Mouse (Mus musculus): ENCODE measurements around the gene Ubtd1. TPM values are rescaled to one million over a fixed set of nuclear protein-coding genes. Genes with fewer than 3 reads are reported as not detected.

Gene Ubtd1
- polyA plus RNA-seq, 1 experiment from 2014 or later = 25.8 TPM

DNA sequence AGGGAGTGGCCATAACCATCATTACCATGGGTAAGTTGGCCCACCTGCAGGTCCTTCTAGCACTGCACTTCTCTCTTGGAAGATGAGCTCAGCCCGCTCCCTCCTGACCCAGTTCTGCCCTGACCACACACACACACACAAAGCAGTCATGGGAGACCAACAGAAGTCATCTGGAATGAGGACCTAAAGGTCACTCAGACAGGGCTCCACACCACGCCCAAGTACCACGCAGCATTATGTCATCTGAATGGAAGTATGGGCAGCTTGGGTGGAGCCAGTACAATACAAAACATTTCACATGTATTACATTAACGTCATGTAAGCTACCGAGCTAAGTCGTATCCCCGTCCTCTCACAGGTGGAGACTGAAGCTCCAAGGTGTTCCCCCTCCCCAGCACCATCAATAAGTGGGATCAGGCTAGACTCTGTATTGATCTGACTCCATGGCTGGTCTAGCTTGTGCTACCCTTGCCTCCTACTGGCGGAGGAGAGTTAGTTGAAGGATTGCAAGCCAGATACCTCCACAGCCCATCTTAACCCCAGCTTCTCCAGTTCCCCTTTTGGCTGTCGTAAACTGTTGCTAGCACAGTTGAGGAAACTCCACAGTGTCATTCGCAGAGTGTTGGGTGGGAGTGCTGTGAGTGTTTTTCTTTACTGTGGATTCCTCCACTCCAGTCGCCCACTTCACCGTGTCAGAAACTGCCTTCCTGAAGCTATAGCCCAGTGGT is 19.9 kb downstream of the Ubtd1 start:
- 55% methylated on average over 12 of the region's 12 CpGs for WGBS (ENCODE audit: missing documents)
- Histone ChIP-seq H3K27ac (peak overlapping the region; percentile 94), H3K36me3 (ENCODE audit: inconsistent target) (no peaks in the 10 kb centered on the region), H3K79me2 (ENCODE audit: inconsistent target) (peaks cover 84% of the 10 kb centered on the region), H3K4me3 (ENCODE audit: inconsistent target) (no peak overlapping the region)

DNA sequence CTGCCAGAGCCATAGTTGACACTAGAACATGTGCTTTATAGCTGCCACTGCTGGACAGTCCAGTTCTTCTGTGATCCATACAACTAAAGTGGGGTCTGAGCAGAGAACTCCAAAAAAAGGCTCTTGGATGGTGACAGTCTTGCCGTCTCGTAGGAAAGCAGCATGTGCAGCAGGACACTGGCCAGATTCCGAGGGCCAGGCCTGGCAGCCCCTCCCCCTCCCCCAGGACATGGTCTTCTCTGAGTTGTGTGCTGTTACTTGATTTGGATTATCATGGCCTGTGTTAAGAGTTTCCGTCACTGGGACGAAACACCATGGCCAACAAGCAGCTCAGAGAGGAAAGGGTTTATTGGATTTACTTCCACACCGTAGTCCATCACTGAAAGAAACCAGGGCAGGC is 22.7 kb downstream of the Ubtd1 start:
- no peaks in the 10 kb centered on the region for H3K36me3 ChIP-seq (ENCODE audit: inconsistent target)
- no peak overlapping the region for H3K4me3 ChIP-seq (ENCODE audit: inconsistent target)
- H3K27ac ChIP-seq = peak overlapping the region; percentile 88
- peaks cover 84% of the 10 kb centered on the region for H3K79me2 ChIP-seq (ENCODE audit: inconsistent target)
- WGBS (ENCODE audit: missing documents) = 73% methylated on average over 6 of the region's 6 CpGs

DNA sequence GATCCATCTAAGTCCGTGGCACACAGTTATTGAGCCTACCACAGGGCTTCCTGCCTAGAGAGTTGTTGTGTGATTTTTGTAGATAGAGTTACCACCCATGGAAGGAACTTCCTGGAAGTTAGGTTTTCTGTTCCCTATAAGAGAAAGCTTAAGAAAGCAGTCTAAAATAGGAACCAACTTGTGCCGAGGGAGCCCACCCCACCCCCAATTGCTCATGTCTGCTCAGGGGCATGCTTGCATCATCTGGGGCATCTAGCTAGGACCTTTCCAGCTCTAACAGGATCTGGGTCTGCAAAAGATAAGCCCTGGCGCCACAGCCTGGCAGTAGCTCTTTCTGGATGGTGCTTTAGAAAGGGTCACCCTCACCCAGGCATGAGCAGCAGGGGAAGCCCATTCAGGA is 24.1 kb downstream of the Ubtd1 start:
- Histone ChIP-seq H3K4me3 (ENCODE audit: inconsistent target) (no peak overlapping the region), H3K79me2 (ENCODE audit: inconsistent target) (peaks cover 96% of the 10 kb centered on the region), H3K27ac (peak overlapping the region; percentile 88), H3K36me3 (ENCODE audit: inconsistent target) (no peaks in the 10 kb centered on the region)
- 2% methylated on average over 3 of the region's 3 CpGs for WGBS (ENCODE audit: missing documents)

DNA sequence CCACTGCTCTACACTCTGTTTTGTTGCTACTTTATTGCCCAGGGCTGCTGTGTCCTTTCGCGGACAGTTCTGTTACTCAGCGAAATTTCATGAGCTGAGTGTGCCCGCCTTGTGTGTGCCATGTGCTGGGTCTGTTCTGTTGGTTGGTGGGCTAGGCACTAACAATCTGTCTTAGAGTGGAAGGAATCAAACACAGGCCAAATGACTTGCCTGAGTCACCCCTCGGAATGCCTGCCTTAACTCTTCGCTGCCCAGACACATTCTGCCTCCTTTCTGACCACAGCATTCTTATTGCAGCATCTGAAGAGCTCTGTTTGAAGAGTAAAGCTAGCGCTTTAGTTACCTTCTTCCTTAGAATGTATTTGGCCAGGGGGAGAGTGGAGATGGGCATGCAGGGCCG is 25.0 kb downstream of the Ubtd1 start:
- peaks cover 96% of the 10 kb centered on the region for H3K79me2 ChIP-seq (ENCODE audit: inconsistent target)
- H3K27ac ChIP-seq = peak overlapping the region; percentile 88
- no peak overlapping the region for H3K4me3 ChIP-seq (ENCODE audit: inconsistent target)
- WGBS (ENCODE audit: missing documents) = 88% methylated on average over 7 of the region's 8 CpGs
- no peaks in the 10 kb centered on the region for H3K36me3 ChIP-seq (ENCODE audit: inconsistent target)

DNA sequence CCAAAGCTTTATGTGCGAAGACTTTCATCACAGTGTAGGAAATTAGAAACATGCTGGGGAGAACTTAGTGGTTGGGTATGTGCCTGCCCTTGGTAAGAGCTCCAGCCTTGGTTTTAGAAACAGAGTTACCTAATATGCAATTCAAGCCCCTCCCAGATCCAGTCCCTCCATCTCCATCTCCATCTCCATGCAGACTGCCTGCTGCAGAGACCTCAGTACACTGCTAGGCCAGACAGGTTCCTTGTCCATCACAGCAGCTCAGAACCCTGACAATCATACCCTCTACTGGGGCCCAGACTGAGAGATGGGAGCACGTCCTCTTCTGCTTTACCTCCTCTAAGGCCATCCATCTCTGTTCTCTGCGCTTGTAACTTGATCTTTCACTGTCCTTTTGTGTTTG is 27.0 kb downstream of the Ubtd1 start:
- Histone ChIP-seq H3K79me2 (ENCODE audit: inconsistent target) (peaks cover 96% of the 10 kb centered on the region), H3K36me3 (ENCODE audit: inconsistent target) (no peaks in the 10 kb centered on the region), H3K27ac (no peak overlapping the region), H3K4me3 (ENCODE audit: inconsistent target) (no peak overlapping the region)
- WGBS (ENCODE audit: missing documents) = 91% methylated on average over 3 of the region's 3 CpGs

DNA sequence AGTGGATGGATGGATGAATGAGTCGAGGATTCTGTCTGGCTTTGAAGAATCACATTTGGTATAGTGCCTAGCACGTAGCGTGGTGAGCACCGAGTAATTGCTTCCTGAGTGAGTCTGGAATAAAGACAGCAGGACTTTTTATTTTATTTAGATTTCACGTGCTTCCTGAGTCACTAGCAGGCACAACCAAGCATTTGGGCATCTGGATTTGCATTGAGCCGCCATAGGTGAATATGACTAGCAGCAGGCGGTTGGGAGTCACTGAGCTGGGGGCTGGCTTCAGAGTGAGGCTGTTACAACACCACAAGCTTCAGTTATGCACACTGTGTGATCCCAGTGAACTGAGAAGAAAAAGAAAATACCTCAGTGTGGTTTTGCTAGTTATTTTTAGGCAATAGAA is 27.5 kb downstream of the Ubtd1 start:
- H3K79me2 ChIP-seq (ENCODE audit: inconsistent target) = peaks cover 96% of the 10 kb centered on the region
- WGBS (ENCODE audit: missing documents) = 75% methylated on average over 7 of the region's 7 CpGs
- H3K27ac ChIP-seq = no peak overlapping the region
- H3K4me3 ChIP-seq (ENCODE audit: inconsistent target) = no peak overlapping the region
- H3K36me3 ChIP-seq (ENCODE audit: inconsistent target) = no peaks in the 10 kb centered on the region

DNA sequence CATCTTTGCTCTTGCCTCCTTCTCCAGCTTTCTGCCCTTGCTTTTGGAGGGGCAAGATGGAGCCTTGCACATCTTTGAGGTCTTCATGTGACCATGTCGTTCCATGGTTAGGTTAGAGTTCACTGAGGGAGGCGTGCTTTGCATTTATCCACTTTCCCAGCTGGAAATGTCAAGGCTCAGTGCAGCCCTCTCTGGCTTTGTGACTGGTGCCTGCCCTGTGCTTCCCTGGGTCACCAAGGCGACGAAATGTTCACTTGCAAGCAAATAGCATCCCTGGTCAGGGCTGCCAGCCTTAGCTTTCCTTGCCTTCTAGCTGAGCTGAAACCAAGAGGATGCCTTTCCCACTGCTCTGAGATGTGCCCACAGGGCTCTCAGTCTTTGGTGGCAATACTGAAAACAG is 28.9 kb downstream of the Ubtd1 start:
- 95% methylated on average over 4 of the region's 4 CpGs for WGBS (ENCODE audit: missing documents)

DNA sequence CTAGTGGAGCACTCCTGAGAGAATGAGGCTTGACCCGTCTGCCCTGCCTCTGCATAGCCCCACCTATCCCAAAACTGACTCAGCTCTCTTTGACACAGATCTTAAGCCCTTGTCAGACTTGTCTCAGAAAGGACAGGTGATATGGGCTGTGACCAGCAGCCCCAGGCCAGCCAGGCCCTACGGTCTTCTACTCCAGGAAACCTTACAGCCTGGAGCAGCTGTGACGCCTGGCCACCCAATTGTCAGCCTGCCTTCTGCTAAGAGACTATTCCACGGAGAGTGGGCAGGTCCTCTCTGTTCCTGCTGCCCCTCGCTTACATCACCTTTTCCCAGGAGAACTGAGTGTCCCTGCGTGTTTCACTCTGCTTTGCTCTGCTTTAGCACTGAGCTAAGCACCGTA is 29.6 kb downstream of the Ubtd1 start:
- Histone ChIP-seq H3K79me2 (ENCODE audit: inconsistent target) (peaks cover 100% of the 10 kb centered on the region), H3K27ac (no peak overlapping the region), H3K4me3 (ENCODE audit: inconsistent target) (no peak overlapping the region), H3K36me3 (ENCODE audit: inconsistent target) (no peaks in the 10 kb centered on the region)
- 97% methylated on average over 7 of the region's 7 CpGs for WGBS (ENCODE audit: missing documents)

More for the DNA sequence above, 28.9 kb downstream of the Ubtd1 start:
- H3K36me3 ChIP-seq (ENCODE audit: inconsistent target) = no peaks in the 10 kb centered on the region
- peaks cover 97% of the 10 kb centered on the region for H3K79me2 ChIP-seq (ENCODE audit: inconsistent target)
- no peak overlapping the region for H3K27ac ChIP-seq
- no peak overlapping the region for H3K4me3 ChIP-seq (ENCODE audit: inconsistent target)

GRCm38 (mm10) chr19:42014231-42014825 is 32.8 kb downstream of the Ubtd1 start:
- Histone ChIP-seq H3K36me3 (ENCODE audit: inconsistent target) (no peaks in the 10 kb centered on the region), H3K27ac (no peak overlapping the region), H3K4me3 (ENCODE audit: inconsistent target) (no peak overlapping the region), H3K79me2 (ENCODE audit: inconsistent target) (peaks cover 94% of the 10 kb centered on the region)
- WGBS (ENCODE audit: missing documents) = 95% methylated on average over 3 of the region's 3 CpGs

DNA sequence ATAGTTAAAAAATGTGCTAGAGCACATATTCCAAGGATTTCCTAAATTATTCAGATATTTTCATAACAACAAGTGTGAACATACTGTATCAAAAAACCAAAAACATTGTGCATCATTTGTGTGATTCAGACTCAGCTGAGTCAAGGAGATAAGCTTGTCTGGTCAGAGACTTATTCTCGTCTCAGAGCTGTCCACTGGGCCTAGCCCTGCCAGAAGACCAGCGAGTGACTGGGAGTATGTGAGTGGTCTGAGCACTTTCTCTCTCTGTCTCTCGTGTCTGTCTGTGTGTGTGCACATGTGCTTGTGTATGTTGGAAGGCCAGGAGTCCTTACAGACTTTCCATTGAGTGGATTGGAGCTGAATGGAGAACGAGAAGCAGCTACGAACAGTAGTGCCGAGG is 33.4 kb downstream of the Ubtd1 start:
- WGBS (ENCODE audit: missing documents) = 96% methylated on average over 6 of the region's 6 CpGs
- Histone ChIP-seq H3K27ac (no peak overlapping the region), H3K36me3 (ENCODE audit: inconsistent target) (no peaks in the 10 kb centered on the region), H3K79me2 (ENCODE audit: inconsistent target) (peaks cover 94% of the 10 kb centered on the region), H3K4me3 (ENCODE audit: inconsistent target) (no peak overlapping the region)

DNA sequence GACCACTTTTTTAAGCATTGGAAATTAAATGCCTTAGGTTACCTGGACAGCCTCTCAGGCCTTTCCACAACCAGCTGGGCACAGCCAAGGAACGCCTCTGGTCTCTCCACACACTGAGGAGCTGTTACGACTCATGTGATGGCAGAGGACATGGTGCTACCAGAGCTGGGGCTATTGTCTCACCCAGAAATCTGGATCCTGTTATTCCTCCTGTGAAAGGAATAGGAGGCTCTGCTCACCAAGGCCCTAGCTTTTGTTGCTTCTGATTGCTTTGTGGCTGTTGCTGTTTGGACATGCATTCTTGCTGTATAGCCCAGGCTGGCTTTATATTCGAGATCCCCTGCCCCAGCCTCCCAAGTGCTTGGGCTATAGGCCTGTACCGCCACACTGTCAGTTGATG is 34.7 kb downstream of the Ubtd1 start:
- 83% methylated on average over 4 of the region's 4 CpGs for WGBS (ENCODE audit: missing documents)
- Histone ChIP-seq H3K4me3 (ENCODE audit: inconsistent target) (no peak overlapping the region), H3K36me3 (ENCODE audit: inconsistent target) (no peaks in the 10 kb centered on the region), H3K27ac (peak overlapping the region; percentile 95), H3K79me2 (ENCODE audit: inconsistent target) (peaks cover 94% of the 10 kb centered on the region)

DNA sequence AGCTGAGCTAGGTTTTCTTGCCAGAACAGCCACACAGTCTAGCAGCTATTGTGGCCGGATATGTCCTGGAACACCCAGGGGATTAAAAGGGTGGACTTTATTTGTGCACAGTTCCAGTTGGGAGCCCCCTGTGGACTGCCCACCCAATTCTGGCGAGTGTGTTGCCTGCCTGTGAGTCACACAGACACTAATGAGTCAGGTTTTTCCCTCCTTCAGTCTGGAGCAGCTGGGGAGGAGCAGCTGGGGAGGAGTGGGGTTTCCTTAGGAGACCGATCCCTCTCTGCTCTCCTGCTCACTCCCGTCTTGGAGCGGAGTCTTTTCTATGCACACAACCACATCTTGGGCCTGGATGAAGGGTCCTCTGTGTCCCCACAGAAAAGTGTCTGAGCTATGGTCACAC is 35.3 kb downstream of the Ubtd1 start:
- Histone ChIP-seq H3K4me3 (ENCODE audit: inconsistent target) (no peak overlapping the region), H3K27ac (peak overlapping the region; percentile 95), H3K36me3 (ENCODE audit: inconsistent target) (no peaks in the 10 kb centered on the region), H3K79me2 (ENCODE audit: inconsistent target) (peaks cover 94% of the 10 kb centered on the region)
- WGBS (ENCODE audit: missing documents) = 75% methylated on average over 5 of the region's 5 CpGs

DNA sequence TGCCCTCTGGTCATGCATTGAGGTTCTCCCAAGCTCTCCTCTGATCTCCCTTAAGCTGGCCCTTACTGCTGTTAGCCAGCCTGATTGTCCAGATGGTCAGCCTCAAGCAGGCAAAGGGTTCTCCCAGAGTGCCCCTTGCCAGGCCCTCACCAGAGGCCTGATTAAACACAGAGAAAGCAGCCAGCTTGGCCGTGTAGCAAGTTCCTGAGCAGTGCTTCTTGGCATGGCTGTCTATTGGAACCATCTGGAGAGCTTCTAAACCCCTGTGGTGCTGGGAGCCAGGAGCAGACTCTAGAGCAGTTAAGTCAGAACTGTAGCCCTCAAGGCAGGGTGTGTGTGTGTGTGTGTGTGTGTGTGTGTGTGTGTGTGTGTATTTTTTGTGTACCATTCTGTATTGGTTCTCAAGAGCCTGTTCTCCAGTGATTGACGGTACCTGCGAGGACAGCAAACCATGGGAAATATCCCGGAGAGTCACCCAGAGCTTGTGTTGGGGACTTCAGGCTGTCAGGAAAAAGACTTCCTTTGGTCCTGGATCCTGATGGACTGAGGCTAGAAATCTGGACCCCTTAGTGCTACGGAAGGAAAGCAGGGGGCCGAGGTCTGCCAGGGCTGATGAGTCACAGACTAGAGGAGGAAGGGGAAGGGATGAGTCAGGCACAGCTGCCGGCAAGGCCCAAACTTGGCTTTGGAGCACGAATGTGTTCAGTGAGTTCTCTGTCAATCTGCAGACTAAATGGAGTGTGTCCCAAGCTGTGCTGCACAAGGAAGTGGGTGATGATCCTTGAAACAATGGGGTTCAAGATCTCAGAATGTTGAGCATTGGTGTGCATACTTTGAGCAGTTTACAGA is 36.1 kb downstream of the Ubtd1 start:
- WGBS (ENCODE audit: missing documents) = 38% methylated on average over 8 of the region's 8 CpGs
- peak overlapping the region; percentile 95 for H3K27ac ChIP-seq
- no peak overlapping the region for H3K4me3 ChIP-seq (ENCODE audit: inconsistent target)
- peaks cover 94% of the 10 kb centered on the region for H3K79me2 ChIP-seq (ENCODE audit: inconsistent target)
- H3K36me3 ChIP-seq (ENCODE audit: inconsistent target) = no peaks in the 10 kb centered on the region

GRCm38 (mm10) chr19:42019011-42019522 is 37.5 kb downstream of the Ubtd1 start:
- H3K36me3 ChIP-seq (ENCODE audit: inconsistent target) = no peaks in the 10 kb centered on the region
- no peak overlapping the region for H3K4me3 ChIP-seq (ENCODE audit: inconsistent target)
- H3K79me2 ChIP-seq (ENCODE audit: inconsistent target) = peaks cover 94% of the 10 kb centered on the region
- H3K27ac ChIP-seq = peak overlapping the region; percentile 95
- 35% methylated on average over 4 of the region's 4 CpGs for WGBS (ENCODE audit: missing documents)

Data from macrophage (primary cell).